Mouse (Mus musculus) CH12.LX (cell line): Measurements from ENCODE around the gene Abhd6. TPM values are rescaled to one million over a fixed set of nuclear protein-coding genes. Genes with fewer than 3 reads are reported as not detected.

Source experiments
- DNase-seq: peaks from one replicate; pipeline ENCODE4 v3.0.0-alpha.2; 2013; ENCODE audit errors: extremely low read depth
- H3K27ac ChIP-seq: 2 replicates; pipeline ENCODE4 v1.5.1; 2012; ENCODE audit warnings: low read depth, mild to moderate bottlenecking, control low read depth, moderate library complexity; ENCODE audit not compliant: insufficient read depth
- H3K27me3 ChIP-seq: replicated peaks from 2 replicates; pipeline ENCODE3; 2012; ENCODE audit warnings: inconsistent platforms
- H3K36me3 ChIP-seq, 2 experiments: replicated peaks in 1 of 2; 2 replicates each; pipeline versions ENCODE3 to v1.6.1; 2012; ENCODE audit warnings: inconsistent platforms in 1 of 2, low read length in 1 of 2, mild to moderate bottlenecking in 1 of 2, mixed read lengths in 1 of 2, moderate library complexity in 1 of 2; ENCODE audit not compliant: control insufficient read depth in 1 of 2, insufficient read depth in 1 of 2
- H3K4me1 ChIP-seq, 2 experiments: 2 replicates each; pipeline ENCODE4 v1.6.1; 2012; ENCODE audit warnings: inconsistent platforms in 1 of 2, moderate library complexity in 1 of 2; ENCODE audit not compliant: insufficient read depth in 2 of 2, control insufficient read depth in 1 of 2
- H3K4me2 ChIP-seq: 2 replicates; pipeline ENCODE4 v1.6.1; 2012; ENCODE audit warnings: low read depth, mild to moderate bottlenecking, control low read depth; ENCODE audit not compliant: poor library complexity, insufficient read depth, severe bottlenecking
- H3K4me3 ChIP-seq, 3 experiments: fragments of 150-350 bp in 1 of 3; sonication (generic) in 1 of 3; replicated peaks in 1 of 3; 2 replicates each; pipeline versions ENCODE3 to v1.5.1; 2011 to 2012; ENCODE audit warnings: low read depth in 2 of 3, low read length in 2 of 3, mild to moderate bottlenecking in 2 of 3, moderate library complexity in 2 of 3, control low read depth in 1 of 3, improper control_type of control experiment in 1 of 3, inconsistent platforms in 1 of 3, mixed read lengths in 1 of 3; ENCODE audit not compliant: poor library complexity in 1 of 3
- H3K79me2 ChIP-seq: replicated peaks from 2 replicates; pipeline ENCODE4 v1.6.1; 2012; ENCODE audit warnings: mild to moderate bottlenecking, moderate library complexity; ENCODE audit not compliant: control insufficient read depth, poor library complexity, insufficient read depth, severe bottlenecking; ENCODE audit errors: extremely low read depth
- H3K9ac ChIP-seq: 2 replicates; pipeline ENCODE4 v1.6.1; 2012; ENCODE audit warnings: low read depth, mild to moderate bottlenecking, control low read depth, moderate library complexity; ENCODE audit not compliant: insufficient read depth
- H3K9me3 ChIP-seq: replicated peaks from 2 replicates; pipeline ENCODE3; 2012; ENCODE audit warnings: low read length, inconsistent platforms, mixed read lengths
- BHLHE40 ChIP-seq: IDR thresholded peaks from 2 replicates; pipeline ENCODE4 v1.6.1; 2011; ENCODE audit warnings: mild to moderate bottlenecking, low read depth, low read length, improper control_type of control experiment
- CHD1 ChIP-seq: IDR thresholded peaks from 2 replicates; pipeline ENCODE4 v1.6.1; 2012; ENCODE audit warnings: low read depth, low read length, improper control_type of control experiment, inconsistent platforms
- EP300 ChIP-seq: IDR thresholded peaks from 2 replicates; pipeline ENCODE4 v1.6.1; 2011; ENCODE audit warnings: low read length, improper control_type of control experiment
- ETS1 ChIP-seq: conservative IDR thresholded peaks from 2 replicates; pipeline ENCODE4 v1.6.1; 2012; ENCODE audit warnings: low read depth, mild to moderate bottlenecking, inconsistent platforms, low read length, improper control_type of control experiment, moderate library complexity
- GABPA ChIP-seq: IDR thresholded peaks from 2 replicates; pipeline ENCODE4 v1.6.1; 2012; ENCODE audit warnings: low read depth, low read length, improper control_type of control experiment, inconsistent platforms; ENCODE audit not compliant: insufficient replicate concordance
- IRF4 ChIP-seq: IDR thresholded peaks from 2 replicates; pipeline ENCODE4 v1.6.1; 2014; ENCODE audit warnings: low read depth, mild to moderate bottlenecking, inconsistent platforms, low read length, improper control_type of control experiment
- KAT2A ChIP-seq: IDR thresholded peaks from 2 replicates; pipeline ENCODE4 v1.6.1; 2012; ENCODE audit warnings: low read length, improper control_type of control experiment, inconsistent platforms; ENCODE audit not compliant: insufficient replicate concordance
- MAX ChIP-seq: IDR thresholded peaks from 2 replicates; pipeline ENCODE4 v1.6.1; 2011; ENCODE audit warnings: low read length, improper control_type of control experiment
- MEF2A ChIP-seq: IDR thresholded peaks from 2 replicates; pipeline ENCODE4 v1.6.1; 2014; ENCODE audit warnings: low read depth, mild to moderate bottlenecking, inconsistent platforms, low read length, improper control_type of control experiment, borderline replicate concordance
- MXI1 ChIP-seq: IDR thresholded peaks from 2 replicates; pipeline ENCODE4 v1.6.1; 2011; ENCODE audit warnings: mild to moderate bottlenecking, low read depth, low read length, improper control_type of control experiment
- MYC ChIP-seq: IDR thresholded peaks from 2 replicates; pipeline ENCODE4 v1.6.1; 2011; ENCODE audit warnings: low read depth, mild to moderate bottlenecking, improper control_type of control experiment, low read length
- POLR2A ChIP-seq: IDR thresholded peaks from 2 replicates; pipeline ENCODE4 v1.6.1; 2011; ENCODE audit warnings: low read depth, mild to moderate bottlenecking, improper control_type of control experiment, low read length
- POLR2AphosphoS2 ChIP-seq: IDR thresholded peaks from 2 replicates; pipeline ENCODE4 v1.6.1; 2011; ENCODE audit warnings: low read depth, low read length, improper control_type of control experiment
- SMC3 ChIP-seq: IDR thresholded peaks from 2 replicates; pipeline ENCODE4 v1.6.1; 2011; ENCODE audit warnings: low read depth, low read length, improper control_type of control experiment
- TBP ChIP-seq: conservative IDR thresholded peaks from 2 replicates; pipeline ENCODE4 v1.6.1; 2011; ENCODE audit warnings: low read depth, low read length, improper control_type of control experiment
- TCF12 ChIP-seq: IDR thresholded peaks from 2 replicates; pipeline ENCODE4 v1.6.1; 2014; ENCODE audit warnings: low read depth, mild to moderate bottlenecking, inconsistent platforms, low read length, improper control_type of control experiment
- USF1 ChIP-seq: IDR thresholded peaks from 2 replicates; pipeline ENCODE4 v1.6.1; 2014; ENCODE audit warnings: low read depth, mild to moderate bottlenecking, inconsistent platforms, low read length, improper control_type of control experiment
- USF2 ChIP-seq: conservative IDR thresholded peaks from 2 replicates; pipeline ENCODE4 v1.6.1; 2011; ENCODE audit warnings: low read depth, low read length, improper control_type of control experiment
- ZNF384 ChIP-seq: IDR thresholded peaks from 2 replicates; pipeline ENCODE4 v1.6.1; 2012; ENCODE audit warnings: low read depth, low read length, improper control_type of control experiment, inconsistent platforms
- dilution Hi-C: fragments of 300-500 bp; cut with MboI; formaldehyde crosslinking; loops from 2 replicates; pipeline ENCODE4 v1.14.3; 2020; ENCODE audit warnings: low sequenced_read_pairs; ENCODE audit not compliant: extremely low pct_unique_long_range_greater_than_20kb, extremely low pct_ligation_motif_present
- in situ Hi-C: fragments of 300-500 bp; cut with MboI; formaldehyde crosslinking; loops from 3 replicates; pipeline ENCODE4 v1.14.3; 2019; ENCODE audit warnings: low sequenced_read_pairs, low pct_ligation_motif_present, low pct_unique_long_range_greater_than_20kb, mixed read lengths
- polyA plus RNA-seq: library from polyadenylated mRNA; unstranded; fragments of >175 nt; gene quantifications from 2 replicates; pipeline ENCODE4 v1.2.1, GENCODE M21; 2012; ENCODE audit warnings: low read depth; ENCODE audit not compliant: insufficient read length
- total RNA-seq, 2 experiments: library from RNA; depleted of rRNA; stranded (reverse); fragments of 300-350 nt in 1 of 2; fragments of >200 nt in 1 of 2; gene quantifications; 2 replicates each; pipeline ENCODE4 v1.2.3; 2012 to 2014

Gene Abhd6
- total and polyA plus RNA-seq, 3 experiments: 31.9 to 55.9 (median 36.0) TPM

GRCm38 (mm10) chr14:8040911-8041678 lies 38.4 kb downstream of the Abhd6 start:
- TF ChIP-seq MEF2A: peak; percentile 76
- TF ChIP-seq BHLHE40: peak; percentile 88
- TF ChIP-seq GABPA: no peak
- 0 out of 2 replicates have a peak, but pooled peaks have one; percentile 16 for TF ChIP-seq TBP
- peak; percentile 94 for TF ChIP-seq MXI1
- TF ChIP-seq EP300: peak; percentile 83; the same call in 1 of the 2 replicates
- peak; percentile 52 for TF ChIP-seq ETS1
- TF ChIP-seq MAX: peak; percentile 81
- peak; percentile 91 for TF ChIP-seq IRF4
- TF ChIP-seq KAT2A: no peak
- no peak for TF ChIP-seq USF2
- peak; percentile 77; the same call in 1 of the 2 replicates for TF ChIP-seq TCF12
- peak; percentile 98 for TF ChIP-seq MYC
- peak; percentile 97 for TF ChIP-seq CHD1
- Histone ChIP-seq H3K4me1 (peaks cover 19 to 57% of the 10 kb centered on the region in 2 experiments), H3K4me2 (peak overlapping the region; percentile 56), H3K27me3 (no peaks in the 10 kb centered on the region), H3K9ac (peak overlapping the region; percentile 31), H3K27ac (peak overlapping the region; percentile 90), H3K36me3 (peaks cover 13 to 45% of the 10 kb centered on the region in 2 experiments), H3K79me2 (no peaks in the 10 kb centered on the region; the same call in 1 of the 2 replicates), H3K9me3 (no peaks in the 10 kb centered on the region), H3K4me3 (no peak overlapping the region)
- dilution Hi-C loops (no loop called here), in situ Hi-C loops (loop anchor here (5.0 kb wide), 1 partner anchor 39 kb away; the partner anchor contains the start of gene Abhd6)
- DNase-seq: peak; percentile 65

GRCm38 (mm10) chr14:8042120-8042519 lies 39.4 kb downstream of the Abhd6 start:
- Histone ChIP-seq H3K36me3 (peaks cover 19 to 47% of the 10 kb centered on the region in 2 experiments), H3K9ac (peak overlapping the region; percentile 15), H3K9me3 (no peaks in the 10 kb centered on the region), H3K27ac (no peak overlapping the region), H3K4me2 (no peak overlapping the region), H3K4me1 (peaks cover 22 to 66% of the 10 kb centered on the region in 2 experiments), H3K79me2 (no peaks in the 10 kb centered on the region; the same call in 1 of the 2 replicates), H3K4me3 (no peak overlapping the region), H3K27me3 (no peaks in the 10 kb centered on the region)
- dilution Hi-C loops: no loop called here
- DNase-seq: no peak
- TF ChIP-seq SMC3 (no peak), ZNF384 (no peak), USF1 (no peak), EP300 (no peak), POLR2AphosphoS2 (no peak), POLR2A (no peak)
- in situ Hi-C loops: loop anchor here (5.0 kb wide), 1 partner anchor 40 kb away; the partner anchor contains the start of gene Abhd6
